Mouse (Mus musculus) brain, embryonic 14.5 days (tissue): ENCODE results near the gene Cntrl. TPM values are rescaled to one million over a fixed set of nuclear protein-coding genes. Genes with fewer than 3 reads are reported as not detected.

Source experiments
- DNase-seq: peaks from one replicate; pipeline ENCODE4 v3.0.0-alpha.2; 2011; ENCODE audit warnings: low read depth
- CTCF ChIP-seq: fragments of 200-500 bp; IDR thresholded peaks from 2 replicates; pipeline ENCODE4 v1.5.1; 2012; ENCODE audit warnings: inconsistent platforms, mild to moderate bottlenecking, moderate library complexity, borderline replicate concordance; ENCODE audit not compliant: insufficient read depth, insufficient read length; ENCODE audit errors: extremely low read depth
- POLR2A ChIP-seq: fragments of 200-500 bp; IDR thresholded peaks from 2 replicates; pipeline ENCODE4 v1.6.1; 2012; ENCODE audit warnings: mild to moderate bottlenecking, inconsistent platforms, borderline replicate concordance; ENCODE audit not compliant: poor library complexity, insufficient read depth, insufficient read length, severe bottlenecking; ENCODE audit errors: extremely low read depth
- polyA plus RNA-seq: library from polyadenylated mRNA; depleted of rRNA; stranded (reverse); fragments of >200 nt; gene quantifications from 2 replicates; pipeline ENCODE4 v1.2.3, GENCODE M21; 2012; rRNA removed

Cntrl gene
- polyA plus RNA-seq, 1 experiment: 20.5 TPM

GRCm38 (mm10) chr2:35208931-35209665 lies 99.8 kb downstream of the Cntrl start:
- no peak for DNase-seq
- TF ChIP-seq CTCF (no peak), POLR2A (no peak)

DNA sequence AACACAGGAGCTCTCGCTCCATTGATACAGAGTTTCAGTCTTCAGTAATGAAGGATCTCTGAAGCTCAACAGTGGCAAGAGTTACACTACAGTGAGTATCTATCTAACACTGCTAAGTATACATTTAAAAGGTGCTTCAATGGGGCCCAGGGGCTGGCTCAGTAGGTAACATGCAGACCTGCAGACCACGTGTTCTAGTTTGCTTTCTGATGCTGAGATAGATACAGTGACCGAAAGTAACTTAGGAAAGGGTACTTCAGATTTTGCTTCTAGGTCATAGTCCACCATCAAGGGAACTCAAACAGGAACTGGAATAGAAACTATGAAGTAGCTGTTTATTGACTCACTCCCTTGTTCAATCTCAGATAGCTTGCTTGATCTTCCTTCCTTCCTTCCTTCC lies 102.4 kb downstream of the Cntrl start:
- DNase-seq: no peak
- no peak for TF ChIP-seq CTCF
- TF ChIP-seq POLR2A: no peak

GRCm38 (mm10) chr2:35213345-35213910 lies 104.1 kb downstream of the Cntrl start:
- no peak for DNase-seq
- TF ChIP-seq CTCF (no peak), POLR2A (no peak)

DNA sequence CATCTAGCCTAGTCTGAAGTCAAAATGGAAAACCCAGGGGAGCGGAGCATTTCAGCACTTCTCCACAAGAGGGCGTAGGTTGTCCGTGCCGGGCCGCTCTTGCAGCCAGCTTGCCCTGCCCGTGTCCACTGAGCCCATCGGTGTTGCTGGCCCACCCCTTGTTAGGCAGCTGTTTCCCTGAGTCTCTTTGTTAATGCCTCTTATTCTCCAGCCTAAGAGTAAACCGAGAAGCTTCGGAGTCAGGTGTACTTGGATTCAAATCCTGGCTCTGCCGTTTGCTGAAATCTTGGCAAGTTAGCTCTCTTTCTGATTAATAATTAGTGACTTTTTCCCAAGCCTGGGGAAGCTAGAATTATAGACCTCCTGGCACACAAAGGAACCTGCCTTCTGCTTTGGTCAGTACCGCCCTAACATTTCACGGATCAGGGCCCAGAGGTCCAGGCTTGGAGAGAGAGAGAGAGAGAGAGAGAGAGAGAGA lies 105.6 kb downstream of the Cntrl start:
- TF ChIP-seq POLR2A (no peak), CTCF (peak; percentile 97)
- DNase-seq: peak; percentile 87

- DNase-seq: peak; percentile 60
- TF ChIP-seq POLR2A (no peak), CTCF (no peak)
Observed at GRCm38 (mm10) chr2:35215363-35215762, 106.1 kb downstream of the Cntrl start.

GRCm38 (mm10) chr2:35216701-35217100 lies 107.4 kb downstream of the Cntrl start:
- DNase-seq: no peak
- TF ChIP-seq POLR2A: no peak
- TF ChIP-seq CTCF: no peak

DNA sequence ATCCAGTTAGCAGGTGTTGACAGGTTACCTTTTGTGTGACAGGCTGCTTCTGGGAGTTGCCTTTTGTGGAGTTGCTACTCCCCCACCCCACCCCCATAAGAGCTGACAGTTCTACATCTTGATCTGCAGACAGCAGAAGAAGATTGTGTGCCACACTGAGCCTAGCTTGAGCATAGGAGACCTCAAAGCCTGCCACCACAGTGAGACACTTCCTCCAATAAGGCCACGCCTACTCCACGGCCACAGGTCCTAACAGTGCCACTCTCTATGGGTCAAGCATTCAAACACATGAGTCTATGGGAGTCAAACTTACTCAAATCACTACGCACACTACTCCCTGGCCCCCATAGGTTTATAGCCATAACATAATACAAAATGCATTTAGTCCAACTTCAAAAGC lies 109.4 kb downstream of the Cntrl start:
- no peak for TF ChIP-seq POLR2A
- no peak for DNase-seq

- no peak for DNase-seq
- no peak for TF ChIP-seq CTCF
- TF ChIP-seq POLR2A: no peak
Observed at GRCm38 (mm10) chr2:35222822-35223391, 113.6 kb downstream of the Cntrl start.

- no peak for DNase-seq
- TF ChIP-seq POLR2A (no peak), CTCF (no peak)
Observed at GRCm38 (mm10) chr2:35224285-35224684, 115.0 kb downstream of the Cntrl start.

DNA sequence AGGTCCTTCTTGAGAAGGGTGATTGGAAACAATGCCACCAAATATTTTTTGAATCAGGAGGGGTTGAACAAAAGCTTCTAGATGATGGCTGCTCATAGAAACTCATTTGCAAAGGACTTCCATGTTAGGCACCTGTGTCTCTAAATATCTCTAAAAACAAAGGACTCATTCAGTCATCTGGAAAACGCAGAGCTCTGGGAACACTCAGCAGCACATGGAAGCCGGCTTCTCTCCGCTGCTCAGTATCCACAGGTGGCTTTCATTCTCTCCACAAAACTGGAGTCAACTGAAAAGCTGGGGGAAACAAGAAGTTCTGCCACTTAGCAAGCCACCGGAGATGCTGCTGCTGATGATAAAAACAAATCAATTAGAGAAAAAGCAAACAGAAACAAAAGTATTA lies 118.9 kb downstream of the Cntrl start:
- no peak for DNase-seq
- TF ChIP-seq CTCF: no peak
- no peak for TF ChIP-seq POLR2A

Other genes with a start within 250 kb of the Cntrl start
- 0.14 and 0.16 TPM in 2 replicates for gene Cutal, start 235.1 kb upstream of the Cntrl start, polyA plus RNA-seq
- gene Psmd5, start 234.5 kb upstream of the Cntrl start, polyA plus RNA-seq: 42.4 and 44.3 TPM in 2 replicates
- gene Phf19, start 195.5 kb upstream of the Cntrl start, polyA plus RNA-seq: 3.6 and 5.7 TPM in 2 replicates
- gene Traf1, start 147.7 kb upstream of the Cntrl start, polyA plus RNA-seq: 1.4 and 2.4 TPM in 2 replicates
- 0.38 and 0.40 TPM in 2 replicates for gene Hc, start 48.1 kb upstream of the Cntrl start, polyA plus RNA-seq
- gene AI182371, start 7.9 kb upstream of the Cntrl start, polyA plus RNA-seq: 0.71 TPM in 2 replicates
- gene Rab14, start 91.6 kb downstream of the Cntrl start, polyA plus RNA-seq: 167 and 171 TPM in 2 replicates
- gene Gsn, start 146.9 kb downstream of the Cntrl start, polyA plus RNA-seq: 21.6 and 26.6 TPM in 2 replicates
- gene Stom, start 227.5 kb downstream of the Cntrl start, polyA plus RNA-seq: 8.2 and 11.6 TPM in 2 replicates